Mouse (Mus musculus) frontal cortex, postnatal 36 days (tissue): ENCODE measurements around the gene Ndp.

Source experiments
- DNase-seq, 2 experiments: peaks; one replicate each; pipeline ENCODE4 v3.0.0; 2022; ENCODE audit warnings: low spot score in 2 of 2

The Ndp gene

DNA sequence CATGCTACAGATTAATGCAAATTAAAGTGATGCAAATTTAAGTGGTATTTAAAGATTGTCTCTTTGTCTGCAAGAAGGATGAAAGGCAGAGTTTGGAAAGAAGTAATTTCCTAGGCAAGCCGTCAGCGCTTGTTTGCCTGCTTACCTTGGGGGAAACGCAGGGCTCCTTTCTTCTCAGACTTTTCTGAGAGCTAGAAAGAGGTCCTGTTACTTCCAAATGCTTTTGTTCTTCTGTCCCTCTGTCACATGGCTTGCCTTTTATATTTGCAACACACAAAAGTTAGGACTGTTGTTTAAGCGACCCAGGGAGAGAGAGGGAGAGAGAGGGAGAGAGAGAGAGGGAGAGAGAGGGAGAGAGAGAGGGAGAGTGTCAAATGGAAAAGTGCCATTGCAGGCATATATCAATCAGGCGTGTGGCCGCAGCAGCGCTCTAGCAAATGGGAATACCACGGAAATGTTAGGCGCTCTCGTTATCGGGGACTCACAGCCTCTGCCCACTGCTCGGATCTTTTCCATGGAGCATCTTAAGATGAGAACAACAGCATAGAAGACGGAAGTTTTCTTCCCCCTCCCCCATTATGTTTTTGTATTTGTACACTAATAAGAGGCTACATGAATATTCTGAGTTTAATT is at the start of gene Ndp:
Gene Ndp (minus strand): TSS at position 534 of the 633 bp plus-strand sequence.
- peak in 1 of 2 experiments; percentile 12 for DNase-seq

DNA sequence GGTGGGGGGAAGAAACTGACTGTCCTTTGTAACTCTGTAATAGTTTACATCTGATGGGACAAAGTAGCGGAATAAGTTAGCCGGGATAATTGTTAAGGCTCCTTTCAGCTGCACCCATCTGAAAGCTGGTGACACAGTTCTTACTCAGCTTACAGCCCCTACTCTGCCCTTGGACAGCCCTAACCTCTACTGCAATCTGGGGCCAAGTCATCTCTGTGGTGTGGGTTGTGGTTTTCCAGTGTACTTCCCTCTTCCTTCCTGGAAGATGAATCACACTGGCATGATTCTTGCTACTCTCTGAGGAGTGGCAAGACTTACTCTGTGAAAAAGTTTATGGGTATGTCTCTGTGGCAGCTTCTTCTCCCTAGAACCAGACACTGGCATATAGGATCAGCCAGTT is 43.2 kb upstream of the Ndp start:
- DNase-seq, result peak in 1 of 2 experiments; percentile 0

DNA sequence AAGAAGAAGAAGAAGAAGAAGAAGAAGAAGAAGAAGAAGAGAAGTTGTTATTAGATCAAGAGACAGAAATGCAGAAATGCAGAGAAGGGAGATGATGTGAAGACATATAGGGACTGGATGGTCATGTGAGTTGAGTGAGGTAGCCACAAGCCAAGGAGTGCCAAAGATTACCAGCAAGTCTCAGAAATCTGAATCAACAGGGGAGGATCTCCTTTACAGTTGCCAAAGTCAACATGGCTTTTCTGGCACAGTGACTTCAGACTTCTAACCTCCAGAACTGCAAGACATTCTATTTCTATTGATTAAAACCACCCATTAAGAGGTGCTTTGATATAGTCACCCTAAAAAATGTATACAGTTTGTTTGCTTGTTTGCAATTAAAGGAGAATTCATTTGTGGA is 6.4 kb upstream of the Ndp start:
- DNase-seq, result no peak

DNA sequence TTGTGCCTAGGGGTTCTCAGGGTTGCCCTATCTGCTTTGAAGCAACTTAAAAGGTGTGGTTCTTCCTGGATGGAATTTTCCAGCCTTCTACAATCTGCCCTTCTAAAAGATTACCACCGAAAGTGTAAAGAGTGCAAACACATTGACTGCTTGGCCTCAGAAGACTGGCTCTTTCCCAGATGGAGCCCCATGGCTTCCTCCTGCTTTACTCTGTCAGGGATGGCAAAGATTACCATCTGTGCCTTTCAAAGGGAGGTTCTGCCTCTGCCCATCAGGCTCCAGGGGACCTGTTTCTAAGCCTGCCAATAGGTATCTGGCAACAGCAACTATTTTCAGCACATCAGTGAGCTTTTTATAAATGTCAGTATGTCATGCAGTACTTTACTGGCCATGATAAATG is 1.5 kb upstream of the Ndp start:
- no peak for DNase-seq

DNA sequence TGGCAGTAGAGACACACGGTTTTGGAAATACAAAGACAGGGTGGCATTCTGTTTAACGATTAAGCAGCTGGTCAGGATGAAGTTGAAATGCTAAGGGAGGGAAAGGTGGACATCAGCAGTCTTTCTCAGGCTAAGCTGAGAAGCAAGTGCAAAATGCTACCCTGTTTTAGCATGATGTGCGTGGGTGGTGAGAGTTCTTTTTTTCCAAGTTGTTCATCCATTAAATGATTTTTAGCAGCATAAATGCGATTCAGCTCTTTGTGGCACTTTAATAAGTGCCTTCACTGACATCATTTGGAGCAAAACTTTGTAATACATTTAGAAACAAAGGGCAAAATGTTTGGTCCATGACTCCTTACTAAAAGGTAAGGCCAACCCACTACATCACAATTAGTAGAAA is 337 bp upstream of the Ndp start:
- no peak for DNase-seq

DNA sequence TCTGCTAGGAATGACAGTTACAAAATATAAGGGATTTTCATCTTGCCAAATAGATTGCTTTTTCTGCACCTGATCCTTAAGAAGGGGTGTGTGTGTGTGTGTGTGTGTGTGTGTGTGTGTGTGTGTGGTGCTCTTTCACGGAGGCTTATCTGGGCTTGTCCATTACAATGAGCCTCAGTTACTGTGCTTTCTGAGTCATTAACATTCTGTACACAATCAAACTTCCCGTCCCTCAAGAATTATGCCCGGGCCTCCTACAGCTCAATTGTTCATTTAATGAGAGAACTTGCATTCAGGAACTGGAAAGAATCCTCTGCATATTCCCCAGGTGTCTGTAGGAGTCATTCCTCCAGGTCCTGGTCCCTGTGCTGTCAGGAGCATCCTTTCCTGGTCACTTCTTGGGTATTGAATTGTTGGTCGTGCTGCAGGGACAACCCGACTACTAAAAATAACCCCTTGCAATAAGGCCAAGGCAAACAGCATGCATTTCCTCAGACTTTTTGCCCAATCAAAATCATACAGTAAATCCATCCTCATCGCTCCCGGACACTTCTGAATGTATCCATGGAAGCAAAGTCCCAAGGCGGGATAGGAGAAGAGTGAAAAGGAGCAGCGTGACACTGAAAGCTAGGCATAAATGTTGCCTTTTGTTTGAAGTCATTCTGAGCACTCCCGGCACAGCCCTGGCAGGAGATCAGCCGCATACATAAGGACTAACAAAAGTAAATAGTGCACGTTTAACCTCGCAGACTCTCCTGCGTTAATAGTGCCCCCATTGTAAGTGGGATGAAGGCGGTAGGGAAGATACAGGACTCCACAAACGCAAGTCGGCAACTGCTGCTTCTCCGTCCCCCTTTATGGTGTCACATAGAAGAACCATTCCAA is 1.1 kb downstream of the Ndp start:
- DNase-seq, result peak in 1 of 2 experiments; percentile 6

DNA sequence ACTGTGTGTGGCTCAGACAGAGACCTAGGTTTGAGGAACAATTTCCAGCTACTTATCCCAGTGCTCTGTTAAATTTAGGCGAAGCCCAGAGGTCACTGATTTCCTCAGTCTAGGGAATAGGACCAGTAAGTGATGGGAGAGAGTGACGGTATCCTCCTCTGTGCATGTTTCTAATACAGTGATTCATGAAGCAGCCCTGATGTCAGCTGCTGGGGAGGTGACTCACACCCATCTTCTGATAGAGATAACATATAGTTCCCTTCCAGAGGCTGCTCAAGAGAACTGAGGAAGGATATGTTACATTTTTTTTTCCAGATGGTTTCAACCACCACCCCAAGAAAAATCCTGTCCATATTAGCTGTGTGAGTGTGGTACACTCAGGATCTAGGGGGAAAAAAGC is 2.9 kb downstream of the Ndp start:
- DNase-seq, result no peak

DNA sequence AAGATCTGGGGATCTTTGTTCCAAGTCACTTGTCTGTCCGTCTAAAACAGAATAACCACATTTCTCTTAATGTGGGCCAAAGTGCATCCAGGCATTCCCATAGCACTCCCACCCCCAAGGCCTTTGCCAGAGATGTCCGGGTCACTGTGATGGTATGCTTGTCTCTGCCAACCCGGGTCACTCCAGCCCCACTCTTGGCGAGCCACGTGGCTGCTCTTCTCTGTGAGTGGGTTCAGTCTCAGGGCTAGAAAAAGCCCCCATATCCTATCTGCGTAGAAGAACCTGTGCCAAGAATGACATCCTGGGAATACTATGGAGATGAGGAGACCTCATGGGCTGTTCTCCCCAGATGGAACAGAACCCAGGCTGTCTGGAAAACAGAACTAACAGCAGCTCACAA is 4.0 kb downstream of the Ndp start:
- no peak for DNase-seq

DNA sequence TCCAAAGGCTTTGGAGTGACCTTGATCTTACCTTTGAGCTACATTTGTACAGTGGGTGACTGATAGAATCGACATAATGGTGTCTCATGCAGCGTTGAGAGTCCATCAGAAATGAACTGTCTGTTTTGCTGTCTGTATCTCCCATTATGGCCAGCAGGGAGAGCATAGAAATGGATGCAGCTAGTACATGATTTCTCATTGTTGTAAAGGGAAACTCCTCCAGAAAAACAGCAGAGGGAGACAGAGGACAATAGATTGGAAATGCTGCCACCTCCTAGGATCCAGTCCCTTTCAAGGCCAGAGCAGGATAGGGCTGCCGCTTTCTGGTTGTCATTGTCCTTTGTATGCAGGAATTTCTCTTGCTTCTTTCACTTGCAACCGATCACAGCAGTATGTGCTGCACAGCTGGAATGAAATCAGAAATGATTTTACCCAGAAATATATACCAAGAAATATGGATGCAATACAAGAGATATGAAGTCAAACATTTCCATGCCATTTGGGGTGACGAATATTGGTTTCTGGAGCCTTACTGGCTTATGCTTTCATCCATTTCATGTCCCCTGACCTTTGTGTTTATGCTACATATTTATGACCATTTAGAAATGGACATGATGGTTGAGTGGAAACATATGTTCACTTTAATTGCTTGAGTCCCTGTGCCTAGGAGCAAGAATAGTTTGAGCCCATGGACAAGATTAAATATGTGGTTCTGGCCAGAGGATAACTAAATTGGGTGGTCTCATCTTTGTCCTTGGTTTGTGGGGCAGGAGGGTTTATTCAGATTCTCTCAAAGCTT is 17.0 kb downstream of the Ndp start:
- peak in 1 of 2 experiments; percentile 35 for DNase-seq

DNA sequence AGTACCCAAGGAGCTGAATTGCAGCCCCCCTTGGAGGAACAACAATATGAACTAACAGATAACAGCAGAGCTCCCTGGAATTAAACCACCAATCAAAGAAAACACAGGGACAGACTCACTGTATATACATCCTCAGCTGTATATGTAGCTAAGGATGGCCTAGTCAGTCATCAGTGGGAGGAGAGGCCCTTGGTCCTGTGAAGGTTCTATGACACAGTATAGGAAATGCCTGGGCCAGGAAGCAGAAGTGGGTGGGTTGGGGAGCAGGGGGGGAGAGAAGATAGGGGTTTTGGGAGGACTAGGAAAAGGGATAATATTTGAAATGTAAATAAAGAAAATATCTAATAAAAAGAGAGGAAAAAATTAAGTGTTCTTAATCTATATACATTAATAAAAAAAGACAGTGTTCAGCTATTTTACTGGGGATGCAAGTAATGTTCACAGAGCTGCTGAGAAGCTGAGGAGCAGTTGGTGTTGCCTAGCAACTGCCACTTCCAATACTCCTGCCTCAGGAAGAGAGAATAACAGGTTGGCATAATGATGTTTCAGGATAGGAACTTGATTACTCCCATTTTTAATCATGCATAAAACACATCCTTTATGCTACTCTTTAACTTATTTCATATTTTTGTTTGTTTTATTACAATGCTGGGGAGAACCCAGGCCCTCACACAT is 43.8 kb downstream of the Ndp start:
- DNase-seq, result no peak

DNA sequence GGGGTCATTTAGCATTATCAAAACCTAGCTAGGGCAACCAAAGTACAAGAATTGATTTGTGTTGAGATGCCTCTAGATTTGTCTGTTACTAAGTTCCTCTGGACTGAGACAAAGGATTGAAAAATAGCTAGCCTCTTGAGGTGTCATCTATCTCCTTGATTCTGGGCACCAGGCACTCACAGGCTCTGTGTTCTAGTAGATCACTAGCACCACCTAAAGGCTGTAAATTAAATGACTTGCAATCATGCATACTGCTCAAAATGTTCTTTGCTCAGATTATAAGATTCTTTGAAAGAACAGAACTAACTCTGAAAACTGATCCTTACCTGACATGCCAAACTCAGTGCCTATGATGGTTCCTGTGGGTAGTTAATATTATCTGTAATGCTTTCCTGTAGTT is 51.3 kb downstream of the Ndp start:
- DNase-seq, result peak in 1 of 2 experiments; percentile 5

DNA sequence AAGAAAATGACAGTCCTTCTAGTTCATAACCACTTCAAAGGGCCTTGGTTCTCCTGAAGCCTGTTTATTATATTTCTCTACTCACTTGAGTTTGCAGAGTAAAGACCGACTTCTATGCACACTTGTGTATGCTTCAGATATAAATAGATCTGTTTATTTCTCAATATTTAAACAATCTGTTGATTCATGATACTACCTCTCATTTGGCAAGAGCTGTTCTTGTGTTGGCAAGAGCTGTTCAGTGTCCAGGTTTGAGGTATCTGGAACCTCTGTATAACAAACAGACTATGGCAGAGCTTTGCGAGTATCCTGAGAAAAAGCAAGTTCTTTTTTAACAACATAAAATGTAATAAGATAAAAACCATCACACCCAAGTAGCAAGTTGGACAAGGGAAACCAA is 65.5 kb downstream of the Ndp start:
- DNase-seq, result no peak

DNA sequence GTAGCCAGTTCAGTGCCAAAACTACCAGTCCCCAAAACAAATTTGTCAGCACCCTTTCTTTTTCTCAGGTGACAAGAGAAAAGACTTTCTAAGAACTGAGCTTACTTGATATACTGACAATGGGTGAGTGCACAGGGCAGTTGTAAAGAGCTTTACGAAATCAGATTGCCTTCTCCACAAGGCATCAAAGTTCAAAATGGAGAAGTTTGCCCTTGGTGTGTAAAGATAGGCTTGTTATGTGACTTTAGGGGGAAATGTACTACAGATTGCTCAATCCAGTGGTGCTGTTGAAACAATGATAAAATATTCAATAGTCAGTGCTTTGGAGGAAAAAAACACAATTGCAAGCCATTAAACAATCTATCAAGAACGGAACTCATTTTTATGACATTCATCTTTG is 70.1 kb downstream of the Ndp start:
- DNase-seq, result no peak

DNA sequence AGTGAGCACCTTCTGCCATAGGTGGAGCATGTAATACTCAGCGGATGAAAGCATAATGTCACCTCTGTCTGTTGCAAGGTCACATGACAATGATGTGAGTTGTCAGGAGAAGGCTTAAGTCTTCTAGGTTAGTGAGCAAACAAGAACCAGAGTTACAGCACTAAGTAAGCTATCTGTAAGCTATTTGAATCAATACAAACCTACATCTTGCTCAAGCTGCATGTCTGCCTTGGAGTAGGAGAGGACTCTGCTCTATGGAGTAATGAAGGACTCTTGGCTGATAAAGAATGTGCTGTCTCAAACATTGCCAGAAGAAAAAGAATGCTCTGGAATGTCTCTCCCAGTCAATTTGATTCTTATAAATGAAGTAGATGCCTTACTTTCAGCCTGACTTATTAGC is 74.3 kb downstream of the Ndp start:
- DNase-seq, result no peak

DNA sequence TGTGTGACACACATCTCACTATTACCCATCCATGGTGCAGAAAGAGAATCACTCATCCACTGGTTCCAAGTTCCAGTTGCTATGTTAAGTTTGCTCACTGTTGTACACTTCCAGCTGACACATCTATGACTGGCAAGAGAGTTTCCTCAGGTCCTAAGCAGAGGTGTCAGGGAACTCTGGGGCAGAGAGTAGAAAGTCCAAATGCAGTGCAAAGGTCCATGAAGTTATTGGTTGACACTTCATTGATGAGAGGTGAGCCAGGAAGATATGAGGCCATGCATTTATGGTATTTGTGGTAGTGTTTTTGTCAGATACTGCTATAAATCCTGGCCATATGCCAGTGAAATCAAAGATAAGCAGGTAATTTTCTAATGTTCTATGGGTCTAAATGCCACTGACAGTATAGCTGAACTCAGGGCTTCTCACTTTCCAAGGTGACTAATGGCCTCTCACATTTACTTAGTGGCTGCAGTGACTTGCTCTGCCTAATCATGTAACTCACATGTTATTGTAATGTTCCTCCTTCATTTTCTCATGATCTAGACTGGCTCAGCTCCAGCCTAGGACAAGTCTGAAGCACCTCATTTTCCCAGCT is 75.0 kb downstream of the Ndp start:
- DNase-seq, result no peak
